Mouse (Mus musculus): ENCODE results near the gene Clic6. TPM values are rescaled to one million over a fixed set of nuclear protein-coding genes. Genes with fewer than 3 reads are reported as not detected.

The Clic6 gene
- polyA plus RNA-seq, 1 experiment from 2014 or later, result 0.50 TPM

DNA sequence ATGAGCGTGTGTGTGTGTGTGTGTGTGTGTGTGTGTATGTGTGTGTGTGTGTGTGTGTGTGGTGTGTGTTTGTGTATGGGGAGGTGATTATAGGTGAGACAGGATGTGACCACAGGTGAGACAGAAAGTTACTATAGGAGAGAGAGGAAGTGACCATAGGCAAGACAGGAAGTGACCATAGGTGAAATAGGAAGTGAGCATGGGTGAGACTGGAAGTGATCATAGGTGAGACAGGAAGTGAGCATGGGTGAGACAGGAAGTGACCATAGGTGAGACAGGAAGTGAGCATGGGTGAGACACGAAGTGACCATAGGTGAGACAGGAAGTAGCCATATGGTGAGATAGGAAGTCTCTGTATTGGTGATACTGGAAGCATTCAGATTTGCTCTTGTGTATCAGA is 49.7 kb downstream of the Clic6 start:
- peaks cover 3% of the 10 kb centered on the region; the same call in 1 of the 2 replicates for H3K9me3 ChIP-seq (replicated peaks)
- H3K4me2 ChIP-seq, result no peak overlapping the region
- H3K27ac ChIP-seq (replicated peaks), result no peak overlapping the region
- no peak for ATAC-seq (ENCODE audit: low FRiP score)
- H3K4me1 ChIP-seq, result no peaks in the 10 kb centered on the region
- H3K27me3 ChIP-seq (replicated peaks), result no peaks in the 10 kb centered on the region
- no peak overlapping the region for H3K9ac ChIP-seq (replicated peaks)
- no peaks in the 10 kb centered on the region for H3K36me3 ChIP-seq
- 94% methylated on average over 2 of the region's 2 CpGs for WGBS
- H3K4me3 ChIP-seq (replicated peaks), result no peak overlapping the region

GRCm38 (mm10) chr16:92538356-92538755 is 52.8 kb downstream of the Clic6 start:
- Histone ChIP-seq H3K27ac (replicated peaks) (no peak overlapping the region), H3K4me1 (no peaks in the 10 kb centered on the region), H3K36me3 (no peaks in the 10 kb centered on the region), H3K9ac (replicated peaks) (no peak overlapping the region), H3K4me2 (no peak overlapping the region), H3K27me3 (replicated peaks) (no peaks in the 10 kb centered on the region), H3K9me3 (replicated peaks) (no peaks in the 10 kb centered on the region), H3K4me3 (replicated peaks) (no peak overlapping the region)
- WGBS, result 75% methylated on average over 6 of the region's 6 CpGs
- ATAC-seq (ENCODE audit: low FRiP score), result no peak

DNA sequence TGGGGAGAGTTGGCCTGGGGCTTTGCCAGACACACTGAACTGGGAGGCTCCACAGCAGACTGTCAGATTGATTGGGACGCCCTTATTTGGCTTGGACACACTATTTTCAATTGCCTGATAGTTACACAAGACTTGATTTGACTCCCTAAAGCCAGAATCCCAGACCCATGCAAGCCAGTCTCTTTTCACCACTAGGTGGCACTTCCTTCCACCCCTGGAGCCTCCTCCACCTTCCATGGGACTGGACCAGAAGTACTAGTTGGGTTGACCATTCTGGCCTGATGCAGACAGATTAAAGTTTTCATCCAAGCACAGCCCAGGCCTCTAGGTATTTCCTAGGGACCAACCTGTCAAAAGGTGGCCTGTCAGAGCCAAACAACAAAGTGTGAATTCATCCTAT is 58.7 kb downstream of the Clic6 start:
- H3K4me2 ChIP-seq, result no peak overlapping the region
- no peak for ATAC-seq (ENCODE audit: low FRiP score)
- WGBS, result 55% methylated on average over 1 of the region's 1 CpGs
- no peak overlapping the region for H3K9ac ChIP-seq (replicated peaks)
- no peak overlapping the region for H3K4me3 ChIP-seq (replicated peaks)
- H3K9me3 ChIP-seq (replicated peaks), result no peaks in the 10 kb centered on the region
- H3K27me3 ChIP-seq (replicated peaks), result no peaks in the 10 kb centered on the region
- no peaks in the 10 kb centered on the region for H3K4me1 ChIP-seq
- no peaks in the 10 kb centered on the region for H3K36me3 ChIP-seq
- no peak overlapping the region for H3K27ac ChIP-seq (replicated peaks)

DNA sequence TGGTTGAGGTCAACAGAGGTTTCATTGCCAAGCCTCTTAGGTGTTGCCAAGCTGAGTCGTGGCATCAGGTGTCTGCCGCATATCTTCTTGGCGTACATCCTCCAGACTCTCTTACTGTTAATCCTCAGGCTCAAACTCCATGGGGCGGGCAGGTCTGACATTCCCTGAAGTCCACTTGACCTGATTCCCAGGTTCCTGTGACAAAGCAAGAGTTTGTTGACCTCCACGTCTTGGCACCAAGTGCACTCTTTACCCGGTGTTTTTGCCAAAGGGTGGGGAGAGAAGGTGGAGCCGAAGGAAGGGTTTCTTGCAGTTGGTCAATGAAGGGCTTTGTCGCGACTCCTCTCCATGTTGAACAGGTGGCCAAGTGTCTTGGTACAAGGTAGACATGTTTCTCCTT is 63.1 kb downstream of the Clic6 start:
- Histone ChIP-seq H3K27ac (replicated peaks) (no peak overlapping the region), H3K4me2 (no peak overlapping the region), H3K4me1 (no peaks in the 10 kb centered on the region), H3K9me3 (replicated peaks) (no peaks in the 10 kb centered on the region), H3K27me3 (replicated peaks) (no peaks in the 10 kb centered on the region), H3K36me3 (no peaks in the 10 kb centered on the region), H3K9ac (replicated peaks) (no peak overlapping the region), H3K4me3 (replicated peaks) (no peak overlapping the region)
- ATAC-seq (ENCODE audit: low FRiP score), result no peak
- 95% methylated on average over 9 of the region's 9 CpGs for WGBS

DNA sequence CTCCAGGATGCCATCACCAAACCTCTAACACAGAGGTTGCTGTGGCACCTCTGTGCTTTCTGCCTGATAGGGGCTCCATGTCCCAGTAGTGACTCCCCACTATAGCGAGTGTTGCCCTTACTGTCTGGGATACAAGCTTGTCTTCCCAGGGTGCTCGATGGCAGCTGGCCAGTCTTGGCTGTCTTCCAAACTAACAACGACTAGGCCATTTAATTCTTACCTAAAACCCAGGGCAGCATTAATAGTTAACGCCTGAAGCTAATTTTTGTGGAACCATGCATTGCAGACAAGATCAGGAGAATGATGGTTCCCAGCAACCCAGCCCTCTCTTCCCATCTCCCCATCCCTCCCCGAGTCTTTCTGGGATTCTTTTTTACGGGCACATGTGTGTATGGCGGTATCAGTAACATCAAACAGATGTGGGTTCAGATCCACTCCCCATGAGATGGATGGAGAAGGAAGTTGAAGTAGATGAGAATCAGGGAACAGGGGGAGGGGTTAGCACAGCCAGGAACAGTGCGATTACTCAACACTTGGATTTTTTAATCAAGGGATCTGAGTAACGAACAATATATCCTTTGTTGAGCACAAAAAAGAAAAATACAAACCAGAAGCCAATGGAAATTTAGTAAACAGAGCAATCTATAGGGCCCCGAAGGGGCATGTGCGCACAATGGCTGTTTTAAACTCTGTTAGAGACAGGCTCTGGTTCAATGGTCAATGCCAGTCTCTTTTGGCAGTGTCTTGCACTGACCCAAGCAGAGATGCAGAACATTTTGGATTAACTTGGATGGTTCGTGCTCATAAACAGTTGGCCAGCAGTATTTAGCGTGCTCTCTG is 66.0 kb downstream of the Clic6 start:
- Histone ChIP-seq H3K27ac (replicated peaks) (no peak overlapping the region), H3K36me3 (no peaks in the 10 kb centered on the region), H3K27me3 (replicated peaks) (no peaks in the 10 kb centered on the region), H3K9ac (replicated peaks) (no peak overlapping the region), H3K9me3 (replicated peaks) (no peaks in the 10 kb centered on the region), H3K4me2 (no peak overlapping the region), H3K4me3 (replicated peaks) (no peak overlapping the region), H3K4me1 (no peaks in the 10 kb centered on the region)
- WGBS, result 72% methylated on average over 13 of the region's 13 CpGs
- ATAC-seq (ENCODE audit: low FRiP score), result no peak

GRCm38 (mm10) chr16:92552106-92552382 is 66.5 kb downstream of the Clic6 start:
- WGBS, result 80% methylated on average over 9 of the region's 9 CpGs
- H3K4me3 ChIP-seq (replicated peaks), result no peak overlapping the region
- H3K27ac ChIP-seq (replicated peaks), result no peak overlapping the region
- H3K4me1 ChIP-seq, result no peaks in the 10 kb centered on the region
- ATAC-seq (ENCODE audit: low FRiP score), result no peak
- H3K9me3 ChIP-seq (replicated peaks), result no peaks in the 10 kb centered on the region
- H3K36me3 ChIP-seq, result no peaks in the 10 kb centered on the region
- no peaks in the 10 kb centered on the region for H3K27me3 ChIP-seq (replicated peaks)
- no peak overlapping the region for H3K4me2 ChIP-seq
- H3K9ac ChIP-seq (replicated peaks), result no peak overlapping the region

DNA sequence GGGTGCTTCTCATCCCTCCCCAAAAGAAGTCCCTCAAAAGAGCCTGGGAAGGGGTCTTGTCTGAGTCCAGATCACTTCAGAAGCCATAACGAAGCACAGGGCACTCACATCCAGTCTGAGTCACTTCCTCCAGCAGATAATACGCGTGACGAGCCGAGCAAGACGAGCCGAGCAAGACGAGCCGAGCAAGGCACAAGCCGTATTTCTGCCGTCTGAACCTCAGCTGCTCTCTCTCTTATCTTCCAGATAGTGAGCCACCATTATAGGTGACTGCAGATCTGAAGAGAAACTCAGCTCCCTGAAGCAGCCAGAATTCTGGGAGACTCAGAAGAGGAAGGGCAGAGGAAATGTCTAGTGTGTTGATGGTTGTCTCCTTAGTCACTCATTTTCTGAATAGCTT is 67.3 kb downstream of the Clic6 start:
- Histone ChIP-seq H3K4me2 (no peak overlapping the region), H3K9me3 (replicated peaks) (no peaks in the 10 kb centered on the region), H3K27me3 (replicated peaks) (no peaks in the 10 kb centered on the region), H3K27ac (replicated peaks) (no peak overlapping the region), H3K4me3 (replicated peaks) (no peak overlapping the region), H3K36me3 (no peaks in the 10 kb centered on the region), H3K9ac (replicated peaks) (no peak overlapping the region), H3K4me1 (no peaks in the 10 kb centered on the region)
- WGBS, result 57% methylated on average over 11 of the region's 11 CpGs
- ATAC-seq (ENCODE audit: low FRiP score), result no peak

- Histone ChIP-seq H3K9ac (replicated peaks) (no peak overlapping the region), H3K36me3 (no peaks in the 10 kb centered on the region), H3K27me3 (replicated peaks) (no peaks in the 10 kb centered on the region), H3K4me3 (replicated peaks) (no peak overlapping the region), H3K9me3 (replicated peaks) (no peaks in the 10 kb centered on the region), H3K4me2 (no peak overlapping the region), H3K4me1 (no peaks in the 10 kb centered on the region), H3K27ac (replicated peaks) (no peak overlapping the region)
- ATAC-seq (ENCODE audit: low FRiP score), result no peak
- 100% methylated on average over 1 of the region's 1 CpGs for WGBS
Observed at GRCm38 (mm10) chr16:92555051-92555450, 69.5 kb downstream of the Clic6 start.

DNA sequence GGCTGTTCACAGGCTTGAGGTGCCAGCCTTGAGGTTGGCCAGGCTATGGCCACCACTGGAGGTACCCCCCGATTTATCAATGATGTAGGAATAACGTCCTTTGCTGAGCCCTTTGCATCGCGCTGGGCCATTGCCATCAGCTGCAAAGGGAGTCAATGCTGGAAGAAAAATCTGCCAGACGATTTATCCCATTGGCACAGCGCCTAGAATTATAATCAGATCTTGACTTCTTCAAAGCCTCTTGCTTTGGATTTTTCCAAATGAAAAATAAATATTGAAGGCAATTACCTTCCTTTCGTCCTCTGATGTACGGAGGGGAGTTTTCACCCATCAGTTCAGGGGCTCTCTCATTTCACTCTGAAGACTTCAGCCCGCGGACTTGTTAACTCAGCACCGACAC is 79.8 kb downstream of the Clic6 start:
- Histone ChIP-seq H3K9ac (replicated peaks) (no peak overlapping the region), H3K9me3 (replicated peaks) (no peaks in the 10 kb centered on the region), H3K4me2 (0 out of 2 replicates have a peak overlapping the region, but pooled peaks have one; percentile 22), H3K4me3 (replicated peaks) (no peak overlapping the region), H3K27ac (replicated peaks) (no peak overlapping the region), H3K4me1 (peaks cover 2% of the 10 kb centered on the region; the same call in 1 of the 2 replicates), H3K27me3 (replicated peaks) (peaks cover 7% of the 10 kb centered on the region), H3K36me3 (no peaks in the 10 kb centered on the region)
- 73% methylated on average over 11 of the region's 11 CpGs for WGBS
- no peak for ATAC-seq (ENCODE audit: low FRiP score)

- ATAC-seq (ENCODE audit: low FRiP score), result 0 out of 2 replicates have a peak, but pooled peaks have one; percentile 55
- Histone ChIP-seq H3K9me3 (replicated peaks) (no peaks in the 10 kb centered on the region), H3K27me3 (replicated peaks) (peaks cover 7% of the 10 kb centered on the region), H3K9ac (replicated peaks) (no peak overlapping the region), H3K27ac (replicated peaks) (no peak overlapping the region), H3K4me3 (replicated peaks) (no peak overlapping the region), H3K4me1 (peaks cover 2% of the 10 kb centered on the region; the same call in 1 of the 2 replicates), H3K36me3 (no peaks in the 10 kb centered on the region), H3K4me2 (0 out of 2 replicates have a peak overlapping the region, but pooled peaks have one; percentile 22)
- whole genome bisulfite sequencing, result 3% methylated on average over 6 of the region's 6 CpGs
Observed at GRCm38 (mm10) chr16:92565708-92566107, 80.2 kb downstream of the Clic6 start.

DNA sequence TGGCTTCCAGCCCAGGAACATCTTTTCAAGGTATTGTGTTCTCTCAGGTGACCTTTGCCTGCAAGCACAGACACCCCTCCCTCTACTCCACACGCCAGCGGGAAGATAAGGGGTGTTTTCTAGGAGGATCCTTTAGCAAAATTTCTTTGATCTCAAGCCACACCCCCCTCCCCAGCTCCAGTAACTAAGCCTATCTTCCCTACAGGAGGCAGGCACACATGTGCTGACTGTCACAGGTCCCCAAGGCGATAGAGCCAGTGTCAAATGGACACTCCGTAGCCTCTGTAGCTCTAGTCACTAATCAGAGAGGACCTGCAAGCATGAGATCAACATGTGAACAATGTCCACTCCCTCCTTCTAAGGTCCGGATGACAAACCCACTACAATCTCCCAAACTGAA is 80.6 kb downstream of the Clic6 start:
- Histone ChIP-seq H3K9ac (replicated peaks) (no peak overlapping the region), H3K27ac (replicated peaks) (no peak overlapping the region), H3K36me3 (no peaks in the 10 kb centered on the region), H3K4me2 (no peak overlapping the region), H3K4me1 (peaks cover 2% of the 10 kb centered on the region; the same call in 1 of the 2 replicates), H3K9me3 (replicated peaks) (no peaks in the 10 kb centered on the region), H3K27me3 (replicated peaks) (peaks cover 7% of the 10 kb centered on the region), H3K4me3 (replicated peaks) (no peak overlapping the region)
- ATAC-seq (ENCODE audit: low FRiP score), result no peak
- 36% methylated on average over 5 of the region's 5 CpGs for WGBS

DNA sequence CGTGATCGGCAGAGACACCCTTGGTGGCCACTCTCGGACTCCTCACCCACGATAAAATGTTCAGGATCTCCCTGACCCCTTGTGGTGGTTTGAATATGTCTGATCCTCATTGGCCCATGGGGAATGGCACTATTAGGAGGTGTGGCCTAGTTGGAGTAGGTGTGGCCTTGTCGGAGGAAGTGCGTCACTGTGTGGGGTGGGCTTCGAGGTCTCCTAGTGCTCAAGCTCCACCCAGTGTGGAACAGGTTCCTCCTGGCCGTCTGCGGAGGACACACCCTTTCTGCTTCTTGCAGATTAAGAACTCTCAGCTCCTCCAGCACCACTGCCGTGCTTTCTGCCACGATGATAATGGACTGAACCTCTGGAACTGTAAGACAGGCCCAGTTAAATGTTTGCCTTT is 85.7 kb downstream of the Clic6 start:
- 94% methylated on average over 11 of the region's 11 CpGs for WGBS
- no peak for ATAC-seq (ENCODE audit: low FRiP score)
- H3K4me1 ChIP-seq, result no peaks in the 10 kb centered on the region

More for the DNA sequence above, 85.7 kb downstream of the Clic6 start:
- H3K36me3 ChIP-seq, result no peaks in the 10 kb centered on the region
- H3K27me3 ChIP-seq (replicated peaks), result peaks cover 6% of the 10 kb centered on the region; the same call in 1 of the 2 replicates
- no peak overlapping the region for H3K4me2 ChIP-seq
- H3K27ac ChIP-seq (replicated peaks), result no peak overlapping the region
- no peak overlapping the region for H3K9ac ChIP-seq (replicated peaks)
- no peaks in the 10 kb centered on the region for H3K9me3 ChIP-seq (replicated peaks)
- no peak overlapping the region for H3K4me3 ChIP-seq (replicated peaks)
